Mouse (Mus musculus): ENCODE measurements around the gene Slc6a18.

DNA sequence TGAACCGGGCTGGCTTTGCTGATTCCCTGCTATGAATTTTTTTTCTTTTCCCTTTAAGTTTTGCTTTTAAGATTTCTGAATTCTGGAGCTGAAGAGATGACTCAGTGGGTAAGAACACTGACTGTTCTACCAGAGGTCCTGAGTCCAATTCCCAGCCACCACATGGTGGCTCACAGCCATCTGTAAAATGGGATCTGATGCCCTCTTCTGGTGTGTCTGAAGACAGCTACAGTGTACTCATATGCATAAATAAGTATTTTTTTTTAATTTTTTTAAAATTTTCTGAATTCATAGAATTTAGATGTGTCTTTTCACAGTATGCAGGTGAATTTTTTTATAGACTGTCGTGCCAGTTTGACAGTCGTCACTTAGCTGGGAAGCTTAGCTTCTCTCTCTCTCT is 46.0 kb downstream of the Slc6a18 start:
- TF ChIP-seq TAL1 (IDR thresholded peaks at IDR 0.05; ENCODE audit: low read length) = no peak
- TF ChIP-seq GATA1 (IDR thresholded peaks at IDR 0.05; ENCODE audit: low read length) = no peak

Measured in erythroblast, embryonic 14.5 days (primary cell).